Mouse (Mus musculus): Measurements from ENCODE around the gene Pet100.

GRCm38 (mm10) chr8:3630647-3631477 lies 9.5 kb downstream of the Pet100 start, which contains the start of gene Stxbp2:
- TF ChIP-seq POLR2A (IDR thresholded peaks at IDR 0.05; ENCODE audit: insufficient read length, low read depth), result no peak
- TF ChIP-seq POLR2AphosphoS2 (IDR thresholded peaks at IDR 0.05; ENCODE audit: insufficient read length, low read depth), result no peak
